Mouse (Mus musculus) skeletal muscle tissue, adult 2 months (tissue): ENCODE measurements around the gene Dlx2.

ENCODE experiments used
- DNase-seq: peaks from one replicate; pipeline ENCODE4 v3.0.0-alpha.2; 2012; ENCODE audit warnings: low read depth, low spot score

Dlx2 gene

GRCm38 (mm10) chr2:71546640-71547071 lies at the start of gene Dlx2:
Dlx2 (minus strand) TSS chr2:71546754.
- no peak for DNase-seq

- peak; percentile 38 for DNase-seq
These were observed 47.9 kb upstream of the Dlx2 start for GRCm38 (mm10) chr2:71594466-71594865.

- DNase-seq, result no peak
These were observed 42.6 kb upstream of the Dlx2 start for GRCm38 (mm10) chr2:71589114-71589513.

GRCm38 (mm10) chr2:71581488-71581887 lies 34.9 kb upstream of the Dlx2 start:
- no peak for DNase-seq

- peak; percentile 11 for DNase-seq
These were observed 34.3 kb upstream of the Dlx2 start for GRCm38 (mm10) chr2:71580632-71581466.

GRCm38 (mm10) chr2:71577059-71577458 lies 30.5 kb upstream of the Dlx2 start:
- no peak for DNase-seq

GRCm38 (mm10) chr2:71573736-71574135 lies 27.2 kb upstream of the Dlx2 start:
- DNase-seq, result no peak

GRCm38 (mm10) chr2:71566466-71566865 lies 19.9 kb upstream of the Dlx2 start:
- no peak for DNase-seq

GRCm38 (mm10) chr2:71556071-71556470 lies 9.5 kb upstream of the Dlx2 start:
- DNase-seq, result no peak

GRCm38 (mm10) chr2:71551704-71552103 lies 5.2 kb upstream of the Dlx2 start:
- no peak for DNase-seq

- no peak for DNase-seq
These were observed 3.8 kb upstream of the Dlx2 start for GRCm38 (mm10) chr2:71550330-71550729.

- peak; percentile 49 for DNase-seq
These were observed 1.3 kb upstream of the Dlx2 start for GRCm38 (mm10) chr2:71547829-71548228.

GRCm38 (mm10) chr2:71545882-71546639 lies 493 bp downstream of the Dlx2 start:
- no peak for DNase-seq

- no peak for DNase-seq
These were observed 1.1 kb downstream of the Dlx2 start for GRCm38 (mm10) chr2:71545401-71545881.

- no peak for DNase-seq
These were observed 1.9 kb downstream of the Dlx2 start for GRCm38 (mm10) chr2:71544391-71545285.

GRCm38 (mm10) chr2:71543948-71544347 lies 2.6 kb downstream of the Dlx2 start:
- DNase-seq, result no peak

GRCm38 (mm10) chr2:71543531-71543930 lies 3.0 kb downstream of the Dlx2 start:
- no peak for DNase-seq

GRCm38 (mm10) chr2:71542816-71543301 lies 3.7 kb downstream of the Dlx2 start:
- no peak for DNase-seq

- no peak for DNase-seq
These were observed 4.2 kb downstream of the Dlx2 start for GRCm38 (mm10) chr2:71542227-71542815.

GRCm38 (mm10) chr2:71541418-71542226 lies 4.9 kb downstream of the Dlx2 start:
- no peak for DNase-seq
